Mouse (Mus musculus) CD8-positive naive resting alpha-beta T cell, adult 2 months (primary cell): Measurements from ENCODE around the gene Hlcs.

ENCODE experiments used
- DNase-seq, 2 experiments: peaks; one replicate each; pipeline ENCODE4 v3.0.0; 2022; ENCODE audit warnings: low read depth in 2 of 2, low spot score in 2 of 2

Gene Hlcs

GRCm38 (mm10) chr16:94209626-94210025, 103.7 kb downstream of the Hlcs start:
- DNase-seq, result no peak

DNA sequence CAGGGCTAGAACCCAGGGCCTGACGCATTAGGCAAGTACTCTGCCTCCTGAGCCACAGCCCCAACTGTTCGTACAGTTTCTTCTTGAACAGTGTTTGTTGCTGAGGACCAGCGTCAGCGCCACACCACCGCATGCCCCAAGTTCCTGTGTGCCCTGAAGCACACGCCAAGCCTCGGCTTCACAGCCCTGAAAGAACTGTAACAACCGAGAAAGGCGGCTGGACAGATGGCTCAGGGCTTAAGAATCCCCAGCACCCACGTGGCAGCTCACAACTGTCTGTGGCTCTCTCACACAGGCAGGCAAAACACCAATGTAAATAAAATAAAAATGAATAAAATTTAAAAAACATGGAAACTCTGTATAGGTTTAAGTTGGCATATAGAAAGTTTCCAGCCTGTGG, 104.5 kb downstream of the Hlcs start:
- DNase-seq, result no peak

- DNase-seq, result no peak
Observed at GRCm38 (mm10) chr16:94208152-94208551, 105.2 kb downstream of the Hlcs start.

DNA sequence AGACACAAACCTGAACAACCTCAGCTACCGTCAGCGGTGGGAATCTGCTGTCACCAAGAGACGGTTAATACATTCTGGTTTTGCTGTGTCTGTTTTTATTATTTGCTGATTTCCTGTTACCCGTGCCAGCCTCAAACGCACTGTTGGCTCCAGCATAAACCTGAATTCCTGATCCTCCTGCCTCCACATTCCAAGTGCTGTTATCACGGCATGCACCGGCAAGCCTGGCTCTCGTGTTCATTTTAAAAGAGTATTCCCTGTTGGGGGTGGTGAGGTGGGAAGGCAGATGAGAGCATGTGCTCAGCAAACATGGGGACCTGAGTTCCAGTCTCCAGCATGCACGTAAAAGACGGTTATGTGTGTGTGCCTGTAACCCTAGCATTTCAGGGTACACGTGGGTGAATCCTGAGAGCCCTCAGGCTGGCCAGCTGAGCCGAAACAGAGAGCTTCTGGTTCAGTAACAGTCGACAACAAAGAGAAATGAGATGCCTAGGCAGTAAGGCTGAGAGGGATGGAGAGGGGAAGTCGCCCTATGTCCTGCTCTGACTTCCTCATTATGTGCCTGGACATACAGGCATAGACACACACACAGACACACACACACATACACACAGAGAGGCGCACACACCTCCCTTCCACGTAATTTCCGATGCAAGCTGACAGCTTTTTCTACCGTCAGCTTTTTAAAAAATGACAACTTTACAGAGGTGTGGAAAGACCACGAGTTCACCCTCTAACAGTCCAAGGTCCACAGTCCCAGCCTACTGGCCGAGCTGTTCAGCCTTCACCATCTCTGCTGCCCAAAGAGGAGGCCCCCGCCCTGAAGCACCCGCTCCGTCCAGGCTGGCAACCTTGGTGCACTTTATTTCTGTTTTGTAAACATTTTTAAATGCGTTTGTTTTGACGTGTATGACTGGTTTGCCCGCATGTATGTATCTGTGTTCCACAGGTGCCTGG, 107.6 kb downstream of the Hlcs start:
- no peak for DNase-seq

DNA sequence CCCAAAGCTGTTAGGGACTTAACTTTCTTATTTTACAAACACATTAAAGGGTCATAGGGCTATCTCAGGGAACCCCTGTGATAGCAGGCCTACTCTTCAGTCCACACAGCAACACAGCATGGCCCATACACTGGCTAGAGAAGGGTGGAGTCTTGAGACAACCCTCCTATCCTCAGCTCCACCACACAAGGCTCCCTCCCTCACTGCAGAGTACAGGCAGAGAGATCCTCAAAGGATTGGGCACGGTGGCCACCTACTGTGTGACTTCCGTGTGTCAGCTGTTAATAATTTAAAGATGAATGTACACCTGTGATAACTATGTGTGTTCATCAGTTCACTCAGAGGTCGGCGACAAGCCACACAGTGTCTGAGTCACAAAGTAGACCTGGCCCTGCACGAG, 112.0 kb downstream of the Hlcs start:
- DNase-seq, result no peak

DNA sequence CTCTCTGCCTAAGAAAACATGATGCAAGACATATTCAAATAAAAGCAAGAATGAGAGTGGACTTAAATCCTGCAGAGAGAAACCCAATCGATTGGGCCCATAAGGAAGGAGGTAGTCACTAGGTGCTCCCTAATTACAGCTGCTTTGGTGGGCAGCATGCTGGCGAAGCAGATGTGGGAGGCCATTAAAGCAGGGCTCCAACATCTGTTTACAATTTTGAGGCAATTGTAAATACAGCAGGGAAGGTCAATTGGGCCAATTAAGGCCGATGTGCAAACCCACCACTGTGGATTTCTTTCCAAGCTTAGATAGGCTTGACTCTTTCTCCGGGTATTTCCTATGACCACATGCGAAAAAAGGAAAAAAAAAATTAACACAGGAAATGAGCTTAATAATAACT, 117.5 kb downstream of the Hlcs start:
- DNase-seq, result no peak

DNA sequence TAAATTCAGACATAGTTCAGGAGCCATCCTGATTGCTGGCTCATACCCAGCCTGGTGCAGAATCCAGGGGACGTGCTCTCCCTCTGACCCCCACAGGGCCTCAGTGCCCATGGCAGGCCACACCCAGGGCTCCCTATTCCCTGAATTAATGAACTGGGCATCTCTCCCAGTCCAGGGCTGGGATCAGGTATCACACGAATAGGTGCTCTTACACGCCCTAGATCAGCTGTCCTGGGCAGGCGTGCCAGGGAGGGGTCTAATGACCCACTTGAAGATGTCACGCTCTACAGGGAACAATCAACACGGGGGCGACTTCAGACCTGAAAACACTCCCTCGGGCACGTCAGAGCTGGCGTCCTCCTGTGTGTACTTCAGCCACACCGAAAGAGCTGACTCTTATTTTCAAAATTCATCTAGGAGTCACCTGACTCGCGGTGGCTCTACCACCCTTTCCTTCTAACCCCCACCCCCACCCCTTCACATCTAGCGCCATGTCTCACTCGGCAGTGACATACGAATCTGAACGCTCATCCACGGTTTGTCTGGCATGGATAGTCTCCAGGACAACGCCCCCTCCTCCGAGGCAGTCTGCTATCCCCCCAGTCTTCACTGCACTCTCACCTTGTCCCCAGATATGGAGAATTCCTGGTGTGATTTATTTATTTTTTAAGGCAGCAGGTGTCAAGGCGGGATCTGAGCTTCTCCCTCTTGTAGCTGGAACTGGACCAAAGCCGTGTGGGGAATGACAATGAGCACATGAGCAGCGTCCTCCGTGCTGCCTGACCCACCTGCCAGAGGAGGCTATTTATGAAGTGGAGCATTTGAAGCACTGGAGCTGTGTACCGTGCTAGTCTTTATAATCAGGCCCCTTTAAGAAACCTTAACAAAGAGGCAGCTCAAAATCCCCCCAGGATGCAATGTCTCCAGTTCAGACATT, 121.7 kb downstream of the Hlcs start:
- DNase-seq, result no peak

GRCm38 (mm10) chr16:94190256-94190655, 123.1 kb downstream of the Hlcs start:
- no peak for DNase-seq

GRCm38 (mm10) chr16:94186526-94186925, 126.8 kb downstream of the Hlcs start:
- no peak for DNase-seq

GRCm38 (mm10) chr16:94185430-94185829, 127.9 kb downstream of the Hlcs start:
- peak; percentile 87 to 90 for DNase-seq

- no peak for DNase-seq
Observed at GRCm38 (mm10) chr16:94180122-94180870, 133.1 kb downstream of the Hlcs start.

- no peak for DNase-seq
Observed at GRCm38 (mm10) chr16:94179341-94180121, 133.8 kb downstream of the Hlcs start.

DNA sequence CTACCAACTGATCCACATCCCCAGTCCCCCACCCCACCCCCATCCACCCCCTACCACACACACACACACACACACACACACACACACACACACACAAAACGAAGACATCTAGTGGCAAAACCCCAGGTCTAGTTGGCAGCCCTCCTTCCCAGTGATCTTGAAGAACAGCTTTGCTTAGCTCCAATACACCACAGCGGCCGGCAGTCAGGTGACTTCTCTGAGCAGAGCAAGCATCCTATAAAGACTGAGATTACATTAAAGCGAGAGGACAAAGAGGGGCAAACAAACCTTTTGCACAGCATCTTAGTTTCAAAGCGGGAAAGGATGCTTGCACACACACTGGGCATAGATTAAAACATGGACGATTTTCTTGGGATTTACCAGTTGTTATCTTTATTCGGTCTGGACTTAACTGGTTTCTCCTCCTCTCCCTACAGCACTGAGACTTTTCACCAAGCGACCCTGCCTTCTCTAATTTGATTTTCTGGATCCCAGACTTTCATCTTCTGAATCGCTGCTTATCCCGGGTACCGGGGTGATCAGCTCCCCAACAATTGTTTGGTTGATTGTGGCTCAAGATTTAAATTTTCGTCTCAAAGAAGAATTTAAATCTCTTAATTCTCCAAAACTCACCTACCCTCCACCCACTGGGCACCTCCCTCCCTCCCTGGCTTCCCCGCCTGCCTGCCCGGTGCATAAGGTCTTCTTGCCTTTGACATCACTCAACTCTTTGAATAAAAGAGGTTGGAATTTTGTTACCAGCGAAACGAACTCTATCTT, 134.7 kb downstream of the Hlcs start:
- no peak for DNase-seq

DNA sequence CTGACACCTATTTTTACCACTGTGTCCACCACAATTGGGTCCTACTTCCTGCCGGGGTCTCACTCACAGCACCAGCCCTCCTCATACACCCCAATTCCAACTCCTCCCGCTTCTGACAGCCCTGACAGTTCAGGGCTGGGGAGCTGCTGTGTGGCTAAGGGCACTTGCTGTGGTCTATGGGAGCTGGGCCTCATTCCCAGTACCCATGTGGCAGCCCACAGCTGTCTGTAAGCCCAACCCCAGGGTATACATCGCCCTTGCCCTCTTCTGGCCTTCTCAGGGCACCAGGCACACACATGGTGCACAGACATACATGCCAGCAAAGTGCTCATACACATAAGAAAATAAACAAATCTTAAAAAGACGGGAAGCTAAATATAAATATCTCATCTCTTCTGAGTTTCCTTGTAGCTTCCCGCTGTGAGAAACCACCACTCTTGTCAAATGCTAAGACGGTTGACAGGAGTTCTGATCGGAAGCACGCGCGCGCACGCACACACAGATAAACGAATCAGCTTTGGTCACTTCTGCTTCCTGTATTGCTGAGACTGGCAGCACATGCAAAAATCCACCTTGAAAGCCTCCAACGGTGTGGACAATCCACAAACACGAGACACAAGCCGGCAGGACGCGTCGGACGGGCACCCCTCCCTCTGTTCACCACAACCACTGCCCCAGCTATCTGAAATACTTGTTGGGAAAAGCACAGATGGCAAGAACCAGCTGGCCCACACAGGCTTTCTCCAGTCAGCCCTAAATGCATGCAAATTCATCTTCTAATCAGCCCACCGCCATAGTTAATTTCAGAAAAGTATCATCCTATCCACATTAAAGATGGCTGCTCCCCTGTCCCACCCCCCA, 136.1 kb downstream of the Hlcs start:
- no peak for DNase-seq

DNA sequence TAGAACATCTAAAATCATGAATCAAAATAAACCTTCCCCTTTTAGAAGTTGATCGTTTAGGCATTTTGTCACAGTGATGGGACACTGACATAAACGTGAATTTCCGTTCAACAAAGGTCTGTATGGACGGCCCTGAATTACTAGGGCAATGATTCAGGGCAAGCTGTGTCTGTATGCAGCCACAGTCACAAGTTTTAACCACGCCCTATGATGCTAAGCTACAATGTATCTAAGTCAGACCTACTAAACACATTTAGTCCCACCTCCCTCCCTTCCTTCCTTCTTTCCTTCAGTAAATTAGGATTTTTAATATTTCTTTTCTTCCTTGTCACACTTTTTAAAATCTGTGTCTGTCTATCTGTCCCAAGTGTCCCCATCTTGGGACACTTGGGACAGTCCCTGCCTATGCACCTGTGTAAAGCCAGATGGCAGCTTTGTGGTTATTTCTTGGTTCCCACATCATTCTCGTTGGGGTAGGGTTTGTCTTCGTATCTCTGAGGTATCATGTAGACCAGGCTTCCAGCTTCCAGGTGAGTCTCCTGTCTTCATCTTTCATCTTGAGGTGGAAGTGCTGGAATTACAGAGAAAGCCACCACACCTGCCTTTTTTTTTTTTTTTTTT, 137.9 kb downstream of the Hlcs start:
- DNase-seq, result no peak

DNA sequence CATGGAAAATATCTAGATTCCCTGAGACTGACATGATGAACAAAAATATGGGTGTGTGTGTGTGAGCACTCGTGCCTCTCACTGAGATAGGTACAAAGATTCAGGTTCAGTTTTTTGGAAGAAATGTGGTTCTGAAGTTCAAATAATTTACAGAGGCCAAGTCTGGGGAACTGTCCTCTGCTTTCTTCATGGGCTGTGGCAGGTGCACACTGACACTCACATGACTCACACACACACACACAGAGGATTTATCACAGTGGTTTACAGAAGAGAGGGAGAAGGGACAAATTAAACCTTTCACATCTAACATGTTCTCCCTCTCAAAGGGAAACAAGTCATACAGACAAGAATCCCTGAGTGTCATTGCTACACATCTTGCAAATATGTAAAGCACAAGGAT, 140.0 kb downstream of the Hlcs start:
- no peak for DNase-seq

DNA sequence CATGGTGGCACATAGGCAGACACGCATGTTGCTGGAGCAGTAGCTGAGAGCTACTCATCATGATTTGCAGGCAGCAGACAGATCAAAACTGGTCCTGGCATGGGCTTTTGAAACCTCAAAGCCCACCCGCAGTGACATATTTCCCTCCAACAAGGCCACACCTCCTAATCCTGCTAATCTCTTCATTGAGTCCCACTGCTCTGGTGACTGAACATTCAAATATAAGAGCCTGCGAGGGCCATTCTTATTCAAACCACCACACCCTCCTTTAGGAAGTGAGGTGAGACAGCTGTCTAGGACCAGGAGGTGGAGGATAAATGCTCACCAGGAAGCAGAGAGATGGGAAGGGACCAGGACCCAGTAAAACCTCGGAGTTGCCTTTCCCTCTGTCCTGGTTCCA, 143.2 kb downstream of the Hlcs start:
- DNase-seq, result no peak
